Mouse (Mus musculus) midbrain, embryonic 16.5 days (tissue): Measurements from ENCODE around the gene Tspear. TPM values are rescaled to one million over a fixed set of nuclear protein-coding genes. Genes with fewer than 3 reads are reported as not detected.
A peak's percentile ranks its signal among the peaks of the same experiment; 100 is the strongest.

Experiments
- ATAC-seq: fragments of 200-750 bp; cut with Nextera tagmentation; 2 replicates; pipeline ENCODE4 v1.8.0; 2017; ENCODE audit warnings: moderate TSS enrichment
- H3K27ac ChIP-seq: fragments of 300-500 bp; sonication (generic); 2 replicates; pipeline ENCODE4 v1.5.1; 2014; ENCODE audit warnings: mild to moderate bottlenecking, low read length, mixed read lengths
- H3K27me3 ChIP-seq: fragments of 300-500 bp; sonication (generic); 2 replicates; pipeline ENCODE4 v1.6.1; 2014; ENCODE audit warnings: low read depth, low read length, mixed read lengths; ENCODE audit not compliant: control insufficient read depth, insufficient read depth
- H3K36me3 ChIP-seq: fragments of 300-500 bp; sonication (generic); 2 replicates; pipeline ENCODE4 v1.6.1; 2014; ENCODE audit warnings: mild to moderate bottlenecking, low read length, moderate library complexity, mixed read lengths; ENCODE audit not compliant: control insufficient read depth, insufficient read depth
- H3K4me1 ChIP-seq: fragments of 300-500 bp; sonication (generic); 2 replicates; pipeline ENCODE4 v1.6.1; 2014; ENCODE audit warnings: mild to moderate bottlenecking, low read length, mixed read lengths; ENCODE audit not compliant: control insufficient read depth, insufficient read depth
- H3K4me2 ChIP-seq: fragments of 300-500 bp; sonication (generic); 2 replicates; pipeline ENCODE4 v1.6.1; 2014; ENCODE audit warnings: mild to moderate bottlenecking, low read length, mixed read lengths
- H3K4me3 ChIP-seq: fragments of 300-500 bp; sonication (generic); 2 replicates; pipeline ENCODE4 v1.5.1; 2014; ENCODE audit warnings: low read depth, mild to moderate bottlenecking, low read length, moderate library complexity, mixed read lengths
- H3K9ac ChIP-seq: fragments of 300-500 bp; sonication (generic); 2 replicates; pipeline ENCODE4 v1.6.1; 2014; ENCODE audit warnings: low read depth, low read length, mixed read lengths
- H3K9me3 ChIP-seq: fragments of 300-500 bp; sonication (generic); replicated peaks from 2 replicates; pipeline ENCODE4 v1.6.1; 2014; ENCODE audit warnings: mild to moderate bottlenecking, low read length, mixed read lengths; ENCODE audit not compliant: control insufficient read depth, poor library complexity, severe bottlenecking
- WGBS: fragments of 180-500 bp; shearing (Covaris S2); extraction: QIAGEN DNeasy Blood & Tissue Kit; methylation state at CpG from one replicate; pipeline ENCODE4 v1.1.7; 2014; 5-methylcytosine and 5-hydroxymethylcytosine counted together
- polyA plus RNA-seq: library from polyadenylated mRNA; unstranded; fragments of >200 nt; fragmentation: Nextera tagmentation; extraction: Ambion mirVana; gene quantifications from 2 replicates; pipeline ENCODE4 v1.2.1, GENCODE M21; 2015

Gene Tspear
- polyA plus RNA-seq, 1 experiment from 2014 or later = 1.6 TPM

DNA sequence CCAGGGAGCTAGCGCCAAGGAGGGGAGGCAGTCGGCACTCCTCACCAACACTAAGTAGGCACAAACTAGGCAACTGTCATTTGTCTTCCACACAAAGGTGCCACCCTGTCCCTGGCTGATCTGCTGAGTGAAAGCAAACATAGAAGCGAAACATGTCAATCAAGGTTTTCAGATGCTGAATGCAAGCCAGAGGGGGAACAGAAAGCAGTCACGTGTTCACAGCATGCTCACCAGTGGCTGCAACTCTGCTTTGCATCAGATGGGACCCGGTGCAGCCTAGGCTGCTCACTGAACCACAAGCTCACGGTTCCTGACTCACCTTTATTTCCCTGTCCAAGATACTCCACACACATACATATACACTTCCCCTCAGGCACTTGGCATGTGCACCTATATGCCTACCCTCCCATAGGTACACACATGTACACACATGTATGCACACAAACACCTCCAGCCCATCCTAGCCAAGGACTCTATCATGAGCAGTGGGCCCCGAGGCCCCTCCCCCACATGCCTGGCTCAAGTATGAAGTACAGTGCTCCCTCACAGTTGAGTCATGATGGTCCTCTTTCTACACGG lies 204.7 kb downstream of the Tspear start:
- Histone ChIP-seq H3K27me3 (no peaks in the 10 kb centered on the region), H3K36me3 (no peaks in the 10 kb centered on the region), H3K4me2 (no peak overlapping the region), H3K27ac (no peak overlapping the region), H3K4me3 (no peak overlapping the region), H3K4me1 (peaks cover 3% of the 10 kb centered on the region; the same call in 1 of the 2 replicates), H3K9me3 (peaks cover 5% of the 10 kb centered on the region; the same call in 1 of the 2 replicates), H3K9ac (no peak overlapping the region)
- ATAC-seq = no peak
- 91% methylated on average over 8 of the region's 8 CpGs for WGBS

DNA sequence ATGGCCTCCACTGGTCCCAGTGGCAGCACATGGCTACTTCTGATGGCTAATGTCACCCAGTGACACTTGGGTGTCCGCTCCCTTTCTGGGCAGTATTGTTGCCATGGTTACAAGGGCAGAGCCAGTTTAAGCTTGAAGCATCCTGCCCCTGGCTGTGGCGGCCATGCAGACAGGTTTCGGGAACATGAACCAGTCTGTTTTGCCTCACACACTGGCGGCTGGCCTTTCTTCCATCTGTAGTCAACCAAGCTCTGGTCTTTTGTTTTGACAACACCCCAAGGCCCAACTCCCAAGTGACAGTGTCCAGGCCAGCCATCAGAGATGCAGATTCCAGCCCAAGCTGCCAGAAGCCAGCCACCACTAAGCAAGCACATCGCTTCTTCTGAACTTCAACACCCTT lies 209.2 kb downstream of the Tspear start:
- Histone ChIP-seq H3K4me2 (no peak overlapping the region), H3K27ac (peak overlapping the region; percentile 42), H3K4me1 (peaks cover 15% of the 10 kb centered on the region), H3K9ac (no peak overlapping the region), H3K4me3 (no peak overlapping the region), H3K36me3 (peaks cover 4% of the 10 kb centered on the region; the same call in 1 of the 2 replicates), H3K9me3 (no peaks in the 10 kb centered on the region), H3K27me3 (no peaks in the 10 kb centered on the region)
- WGBS = 43% methylated on average over 5 of the region's 5 CpGs
- ATAC-seq = no peak; the same call in 1 of the 2 replicates

DNA sequence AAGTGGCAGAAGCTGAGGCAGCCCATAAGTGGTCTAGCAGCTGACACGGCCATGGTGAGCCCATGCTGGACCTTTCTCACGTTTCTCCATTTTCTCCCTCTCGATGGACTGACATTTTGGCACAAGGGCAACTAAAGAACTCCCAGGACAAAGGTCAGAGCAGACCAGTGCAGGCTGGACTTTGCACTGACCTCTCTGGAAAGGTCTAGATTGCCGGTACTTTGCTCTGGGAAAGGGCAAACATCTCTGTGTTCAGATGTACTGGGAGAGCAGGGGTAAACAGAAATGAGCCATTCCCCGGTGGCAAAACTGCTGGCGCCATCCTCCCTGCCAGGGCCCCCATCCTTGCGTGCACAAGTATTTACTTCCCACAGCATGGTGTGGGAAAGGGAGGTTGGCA lies 213.8 kb downstream of the Tspear start:
- no peak overlapping the region for H3K4me3 ChIP-seq
- H3K36me3 ChIP-seq = peaks cover 6% of the 10 kb centered on the region; the same call in 1 of the 2 replicates
- no peak overlapping the region for H3K27ac ChIP-seq
- no peak for ATAC-seq
- H3K27me3 ChIP-seq = no peaks in the 10 kb centered on the region
- no peaks in the 10 kb centered on the region for H3K9me3 ChIP-seq
- H3K9ac ChIP-seq = no peak overlapping the region
- H3K4me1 ChIP-seq = peaks cover 24% of the 10 kb centered on the region
- no peak overlapping the region; the same call in 1 of the 2 replicates for H3K4me2 ChIP-seq
- 67% methylated on average over 7 of the region's 7 CpGs for WGBS

DNA sequence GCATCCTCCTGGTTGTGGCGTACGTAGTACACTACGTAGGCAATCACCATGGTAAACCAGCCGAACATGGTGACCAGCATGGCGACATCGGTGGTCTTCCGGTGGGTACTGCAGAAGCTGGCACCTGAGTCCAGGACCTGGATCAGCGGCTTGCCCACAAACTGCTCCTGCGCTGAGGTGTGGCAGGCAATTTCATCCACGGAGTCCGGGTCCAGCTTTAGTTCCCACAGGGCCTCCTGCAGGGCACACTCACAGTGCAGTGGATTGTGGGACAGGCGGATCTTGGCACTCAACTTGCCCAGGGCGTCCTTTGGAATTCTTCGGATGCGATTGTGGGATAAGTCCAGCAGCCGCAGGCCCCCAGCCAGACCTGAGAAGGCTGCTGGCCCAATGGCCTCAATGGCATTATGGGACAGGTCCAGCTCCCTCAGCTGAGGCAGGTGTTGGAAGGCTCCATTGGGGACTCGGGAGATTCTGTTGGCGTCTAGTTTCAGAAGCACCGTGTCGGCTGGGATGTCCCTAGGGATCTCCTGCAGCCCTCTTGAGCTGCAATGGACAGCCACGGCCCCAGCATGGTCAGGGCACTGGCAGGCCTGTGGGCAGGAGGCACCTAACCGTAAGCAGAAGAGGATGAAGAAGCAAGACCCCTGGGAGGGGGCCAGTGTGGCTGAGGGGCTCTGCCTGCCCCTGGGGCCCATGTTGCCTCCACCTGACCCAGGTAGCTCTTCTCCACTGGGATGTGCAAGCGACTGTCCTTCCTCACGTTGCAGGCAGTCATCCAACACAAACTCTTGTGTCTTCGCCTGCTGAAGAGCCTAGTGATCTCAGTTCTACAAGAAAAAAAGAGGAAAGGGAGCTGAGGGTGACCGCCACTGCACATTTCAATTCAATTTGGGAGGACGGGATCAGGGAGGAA lies 214.8 kb downstream of the Tspear start:
- Histone ChIP-seq H3K27ac (no peak overlapping the region; the same call in 1 of the 2 replicates), H3K9ac (peak overlapping the region; percentile 86), H3K4me3 (peak overlapping the region; percentile 73), H3K4me1 (peaks cover 21% of the 10 kb centered on the region), H3K4me2 (peak overlapping the region; percentile 74), H3K36me3 (peaks cover 6% of the 10 kb centered on the region; the same call in 1 of the 2 replicates), H3K27me3 (no peaks in the 10 kb centered on the region), H3K9me3 (no peaks in the 10 kb centered on the region)
- 85% methylated on average over 27 of the region's 27 CpGs for WGBS
- ATAC-seq = no peak

DNA sequence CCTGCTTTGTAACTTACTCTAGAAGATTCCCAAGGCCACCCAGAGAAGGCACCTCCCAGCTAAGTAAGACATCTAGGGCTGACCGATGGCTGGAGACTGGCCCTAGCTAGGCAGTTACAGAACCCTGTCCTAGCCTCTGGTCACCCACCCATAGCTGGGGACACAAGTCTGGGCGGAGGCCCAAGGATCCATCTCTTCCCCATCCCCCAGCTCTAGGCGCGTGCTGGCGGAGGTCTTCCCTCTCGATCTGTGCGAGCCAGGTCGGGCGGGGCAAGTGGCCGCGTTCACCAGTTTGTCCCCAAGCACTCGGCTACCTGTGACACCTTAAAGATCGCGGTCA lies 215.5 kb downstream of the Tspear start:
- peaks cover 19% of the 10 kb centered on the region for H3K4me1 ChIP-seq

DNA sequence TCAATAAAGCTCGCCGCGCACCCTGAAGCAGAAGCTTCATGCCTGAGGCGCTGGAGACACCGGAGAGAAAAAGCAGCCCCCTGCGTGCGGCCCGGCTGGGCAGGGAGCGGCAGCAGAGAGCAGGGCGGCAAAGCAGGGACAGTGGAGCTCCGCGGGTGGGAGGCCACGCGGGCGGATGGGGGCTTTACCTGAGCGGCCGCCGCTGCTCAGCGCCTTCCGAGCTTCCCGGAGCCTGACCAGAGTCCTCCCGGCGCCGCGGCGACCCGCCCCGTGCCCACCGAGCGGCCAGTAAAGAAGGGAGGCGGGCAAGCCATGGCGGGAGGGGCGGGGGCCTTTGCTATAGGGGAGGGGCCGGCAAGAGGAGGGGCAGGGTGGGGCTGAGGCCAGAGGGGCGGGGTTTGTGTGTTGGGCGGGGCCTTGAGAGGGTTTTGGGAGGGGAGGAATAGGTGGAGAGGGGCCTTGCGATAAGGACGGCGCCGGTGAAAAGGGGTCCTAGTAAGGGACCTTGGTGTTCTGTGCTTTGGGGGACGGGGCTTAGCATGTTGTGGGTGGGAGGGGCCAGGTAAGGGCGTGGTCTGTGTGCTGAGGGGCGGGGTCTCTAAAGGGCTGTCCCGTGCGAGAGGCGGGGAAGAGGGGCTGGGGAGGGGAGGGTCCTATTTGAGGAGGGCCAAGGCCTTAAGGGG lies 216.0 kb downstream of the Tspear start, which contains the start of gene Lrrc3:
TSS of gene Lrrc3 (minus strand) at position 326 of the 683 bp plus-strand sequence.
- peaks cover 6% of the 10 kb centered on the region; the same call in 1 of the 2 replicates for H3K36me3 ChIP-seq
- peak within 1 kb of the TSS; percentile 74 for H3K4me2 ChIP-seq
- peak within 1 kb of the TSS; percentile 86 for H3K9ac ChIP-seq
- under 1% methylated on average over 37 of the region's 46 CpGs for WGBS
- H3K4me1 ChIP-seq = peaks cover 19% of the 10 kb centered on the region
- no peaks in the 10 kb centered on the region for H3K27me3 ChIP-seq
- H3K9me3 ChIP-seq = no peaks in the 10 kb centered on the region
- H3K4me3 ChIP-seq = peak within 1 kb of the TSS; percentile 73
- peak within 1 kb of the TSS; percentile 82 for H3K27ac ChIP-seq
- peak; percentile 75 for ATAC-seq

More for the DNA sequence above, 215.5 kb downstream of the Tspear start:
- Histone ChIP-seq H3K36me3 (peaks cover 6% of the 10 kb centered on the region; the same call in 1 of the 2 replicates), H3K4me2 (peak overlapping the region; percentile 74), H3K9me3 (no peaks in the 10 kb centered on the region), H3K9ac (peak overlapping the region; percentile 86), H3K27me3 (no peaks in the 10 kb centered on the region), H3K27ac (peak overlapping the region; percentile 82), H3K4me3 (peak overlapping the region; percentile 73)
- peak; percentile 22 for ATAC-seq
- 2% methylated on average over 14 of the region's 14 CpGs for WGBS

DNA sequence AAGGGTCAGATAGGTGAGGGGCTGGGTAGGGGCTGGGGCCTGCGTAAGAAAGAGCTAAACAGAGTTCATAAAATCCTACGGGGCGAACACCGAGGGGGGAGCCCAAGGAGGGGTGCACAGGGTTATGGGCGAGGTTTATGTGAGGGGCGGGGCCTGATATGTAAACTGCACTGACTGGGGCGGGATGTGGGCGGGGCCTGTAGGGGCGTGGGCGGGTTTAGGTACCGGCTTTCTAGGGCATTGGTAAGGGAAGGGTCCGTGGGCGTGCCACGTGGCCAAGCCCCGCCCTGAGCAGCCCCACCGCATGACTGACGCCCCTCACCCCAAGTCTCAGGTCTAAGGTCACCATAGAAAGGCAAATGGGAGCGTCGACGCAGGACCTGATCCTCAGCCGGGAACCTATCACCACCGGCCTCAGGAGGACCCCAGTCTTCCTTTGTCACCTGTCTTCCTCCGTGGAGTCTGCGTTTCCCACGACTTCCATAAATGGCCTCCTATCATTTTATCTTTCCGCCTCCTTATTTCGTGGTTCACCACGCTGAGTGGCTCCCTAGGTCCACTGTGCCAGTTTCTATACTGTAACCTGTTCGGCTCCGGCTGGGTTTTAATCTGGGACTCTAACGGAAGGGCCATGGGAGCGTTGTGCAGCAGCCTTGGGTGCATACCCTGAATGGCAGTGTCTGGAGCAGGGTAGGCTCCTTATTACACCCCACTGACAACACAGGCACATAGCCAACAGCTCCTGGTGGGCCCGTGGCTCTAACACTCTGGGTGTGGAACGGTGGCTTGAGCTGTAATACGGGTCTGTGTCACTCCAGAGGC lies 216.7 kb downstream of the Tspear start:
- Histone ChIP-seq H3K27ac (peak overlapping the region; percentile 82), H3K9ac (peak overlapping the region; percentile 86), H3K4me1 (peaks cover 19% of the 10 kb centered on the region), H3K4me3 (peak overlapping the region; percentile 73), H3K4me2 (peak overlapping the region; percentile 74), H3K9me3 (no peaks in the 10 kb centered on the region), H3K27me3 (no peaks in the 10 kb centered on the region), H3K36me3 (peaks cover 6% of the 10 kb centered on the region; the same call in 1 of the 2 replicates)
- ATAC-seq = peak; percentile 89
- WGBS = 4% methylated on average over 32 of the region's 35 CpGs

DNA sequence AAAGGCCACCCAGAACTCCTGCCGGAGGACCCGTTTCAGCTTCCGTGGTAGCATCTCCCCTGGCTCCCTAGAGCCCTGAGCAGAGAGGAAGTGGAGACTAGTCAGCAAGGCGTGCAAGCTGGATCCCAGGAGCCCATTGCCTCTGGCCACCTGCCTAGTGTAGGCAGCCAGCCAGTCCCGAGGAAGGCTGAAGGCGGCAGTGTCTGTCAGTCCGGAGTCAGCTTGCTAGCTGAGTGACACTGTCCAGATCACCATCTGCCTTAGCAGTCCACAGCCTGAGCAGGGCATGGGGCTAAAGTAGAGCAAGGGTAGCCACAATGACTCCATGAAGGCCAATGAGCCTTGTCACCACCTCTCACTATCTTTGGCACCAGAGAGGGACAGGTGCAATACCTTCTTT lies 226.2 kb downstream of the Tspear start:
- WGBS = 81% methylated on average over 7 of the region's 7 CpGs
- Histone ChIP-seq H3K9ac (no peak overlapping the region), H3K36me3 (no peaks in the 10 kb centered on the region), H3K4me1 (no peaks in the 10 kb centered on the region), H3K27ac (no peak overlapping the region), H3K4me2 (no peak overlapping the region), H3K4me3 (no peak overlapping the region), H3K9me3 (no peaks in the 10 kb centered on the region), H3K27me3 (no peaks in the 10 kb centered on the region)
- ATAC-seq = no peak
